ENCODE assay signal across 7 mouse cellular contexts in the genomic region with DNA sequence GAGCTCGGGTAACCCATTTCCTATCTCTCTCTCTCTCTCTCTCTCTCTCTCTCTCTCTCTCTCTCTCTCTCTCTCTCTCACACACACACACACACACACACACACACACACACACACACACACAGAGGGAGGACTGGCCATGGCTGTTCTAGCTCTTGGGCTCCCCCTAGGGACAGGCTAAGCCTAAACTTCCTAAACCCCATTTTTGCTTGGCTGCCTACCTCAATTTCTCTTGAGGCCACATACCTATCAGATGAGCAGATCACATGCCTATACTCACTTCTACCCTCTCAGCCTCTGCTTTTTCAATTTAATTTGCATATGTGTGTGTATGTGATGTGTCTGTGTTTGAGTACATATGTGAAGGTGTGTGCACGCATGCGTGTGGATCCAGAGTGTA.
DNase-seq lines count a peak whose midpoint lies in the region; ATAC-seq lines count a peak whose summit lies in the region.

No protein-coding gene starts in this region.

- peaks cover 15% of the 10 kb centered on the region for H3K4me1 ChIP-seq in forebrain, embryonic 15.5 days

- DNase-seq in kidney, adult 9 months: peak; percentile 21
- no peak for DNase-seq in kidney, adult 18-20 months
- peak; percentile 75 for DNase-seq in ES-CJ7 (ENCODE audit: low read depth, low spot score)
- DNase-seq in c-Kit-negative CD71-positive TER-119-positive erythroid progenitor cells, embryonic 14.5 days (ENCODE audit: low read depth, low spot score): peak; percentile 70
- no peak for DNase-seq in right cerebral cortex, postnatal 25 days

- no peaks in the 10 kb centered on the region for H3K27me3 ChIP-seq in forebrain, embryonic 15.5 days

- H3K4me3 ChIP-seq in forebrain, embryonic 15.5 days: no peak overlapping the region

- H3K27ac ChIP-seq in forebrain, embryonic 15.5 days (replicated peaks): no peak overlapping the region

- no peak overlapping the region for H3K4me2 ChIP-seq in forebrain, embryonic 15.5 days (replicated peaks)

- ATAC-seq in megakaryocyte progenitor cell, adult 5-6 weeks (replicated peaks; ENCODE audit: poor library complexity): peak; percentile 35
- no peak for ATAC-seq in forebrain, embryonic 15.5 days (replicated peaks)

- H3K9me3 ChIP-seq in forebrain, embryonic 15.5 days: no peaks in the 10 kb centered on the region

- no peaks in the 10 kb centered on the region for H3K36me3 ChIP-seq in forebrain, embryonic 15.5 days

- H3K9ac ChIP-seq in forebrain, embryonic 15.5 days (replicated peaks): no peak overlapping the region

- 85% methylated on average over 3 of the region's 3 CpGs for WGBS in forebrain, embryonic 15.5 days

Comparison
In these comparisons a context has a peak if more than half of its experiments do, and no peak if none do; other contexts are left out.
1. DNase-seq: peak in kidney, adult 9 months (single experiment), ES-CJ7 (single experiment) and c-Kit-negative CD71-positive TER-119-positive erythroid progenitor cells, embryonic 14.5 days (single experiment); none in kidney, adult 18-20 months (single experiment) and right cerebral cortex, postnatal 25 days (single experiment).